Mouse (Mus musculus) skeletal muscle tissue, adult 2 months (tissue): ENCODE data around the gene Rpl26.

Experiments
- DNase-seq: peaks from one replicate; pipeline ENCODE4 v3.0.0-alpha.2; 2012; ENCODE audit warnings: low read depth, low spot score

Rpl26 gene

DNA sequence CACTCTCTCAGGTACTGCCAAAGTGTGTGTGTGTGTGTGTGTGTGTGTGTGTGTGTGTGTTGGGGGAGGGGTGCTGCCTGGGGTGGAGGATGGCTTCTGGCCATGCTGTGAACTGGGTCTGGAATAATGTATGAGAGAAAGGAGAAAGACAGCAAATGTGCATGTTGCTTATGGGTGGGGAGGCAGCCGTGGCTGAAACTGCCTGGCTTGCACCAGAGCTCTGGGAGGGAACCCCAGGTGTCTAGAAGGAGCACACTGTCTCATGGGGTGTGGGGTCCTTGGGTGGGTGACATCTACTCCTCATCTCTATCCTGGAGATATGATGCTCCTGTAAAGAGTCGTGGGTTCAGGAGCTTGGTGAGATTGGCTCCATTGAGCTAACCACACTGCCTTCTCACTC lies 12.7 kb upstream of the Rpl26 start:
- DNase-seq: no peak

DNA sequence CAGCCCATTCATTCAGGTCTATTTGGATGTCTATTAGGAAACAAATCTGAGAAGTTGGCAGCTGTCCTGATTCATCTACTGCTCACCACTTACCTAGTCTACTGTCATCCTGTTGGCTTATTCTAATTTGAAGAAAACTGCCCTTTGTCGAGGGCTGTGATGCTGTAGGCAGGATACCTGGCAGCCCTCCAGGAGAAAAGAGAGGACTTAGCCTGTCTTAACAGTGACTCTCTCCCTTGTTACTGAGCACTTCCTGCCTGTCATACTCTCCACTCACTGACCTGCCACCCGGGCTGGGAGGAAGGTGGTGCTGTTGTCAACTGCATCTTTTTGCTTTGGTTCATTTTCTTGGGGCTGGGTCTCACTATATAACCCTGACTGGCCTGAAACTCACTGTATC lies 10.8 kb upstream of the Rpl26 start:
- DNase-seq: no peak

- no peak for DNase-seq
These were observed 9.6 kb upstream of the Rpl26 start for GRCm38 (mm10) chr11:68891823-68892222.

- no peak for DNase-seq
These were observed 9.1 kb upstream of the Rpl26 start for GRCm38 (mm10) chr11:68892233-68892832.

- no peak for DNase-seq
These were observed 7.4 kb upstream of the Rpl26 start for GRCm38 (mm10) chr11:68893911-68894464.

GRCm38 (mm10) chr11:68896247-68896646 lies 5.1 kb upstream of the Rpl26 start:
- DNase-seq: no peak

DNA sequence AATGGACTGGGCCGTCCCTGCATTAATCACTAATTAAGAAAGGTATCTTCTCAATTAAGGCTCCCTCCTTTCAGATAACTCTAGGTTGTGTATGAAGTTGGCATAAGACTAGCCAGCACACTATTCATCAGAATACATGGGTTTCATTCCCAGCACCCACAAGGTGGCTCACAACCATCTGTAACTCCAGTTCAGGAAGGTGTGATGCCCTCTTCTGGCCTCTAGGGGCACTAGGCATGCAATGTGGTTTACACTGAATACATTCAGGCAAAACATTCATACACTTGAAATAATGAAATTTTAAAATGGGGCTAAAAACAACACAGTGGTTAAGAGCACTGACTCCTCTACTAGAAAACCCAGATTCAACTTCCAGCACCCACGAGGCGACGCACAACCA lies 4.3 kb upstream of the Rpl26 start:
- DNase-seq: no peak

DNA sequence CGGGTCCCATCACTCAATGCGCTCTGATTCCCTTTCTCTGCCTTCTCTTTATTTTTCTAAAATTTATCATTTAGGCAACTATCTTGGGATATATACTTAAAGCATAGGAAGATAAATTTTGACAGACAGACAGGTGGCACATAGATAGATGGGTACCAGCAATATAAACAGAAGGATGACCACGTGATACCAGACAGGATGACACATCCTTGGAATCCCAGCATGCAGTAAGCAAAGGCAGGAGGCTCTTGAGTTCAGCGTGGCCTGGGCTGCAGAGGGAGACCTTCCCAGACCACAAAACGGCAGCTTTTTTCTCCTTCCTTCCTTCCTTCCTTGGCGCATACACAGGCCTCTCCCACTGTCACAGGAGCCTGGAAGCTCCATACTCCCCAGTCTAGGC lies 3.5 kb upstream of the Rpl26 start:
- DNase-seq: no peak

- DNase-seq: no peak
These were observed 2.6 kb upstream of the Rpl26 start for GRCm38 (mm10) chr11:68898790-68899189.

DNA sequence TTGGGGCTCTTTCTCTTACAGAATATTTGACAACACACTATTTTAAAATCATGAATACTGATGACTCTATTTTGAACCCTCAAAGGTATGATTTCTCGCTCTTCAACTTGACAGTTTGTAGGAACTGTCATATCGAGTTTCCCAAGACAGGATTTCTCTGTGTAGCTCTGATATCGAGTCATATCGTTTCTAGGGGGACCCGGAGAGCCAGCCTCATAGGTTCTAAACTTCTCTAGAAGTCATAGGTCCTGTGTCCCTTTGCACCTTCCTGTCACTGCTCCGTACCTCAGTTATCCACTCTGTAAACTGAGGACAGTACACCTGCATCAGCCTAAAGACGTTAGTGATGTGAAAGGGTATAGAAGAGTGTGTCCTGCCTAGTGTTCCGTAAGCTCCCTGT lies 1.6 kb upstream of the Rpl26 start:
- no peak for DNase-seq

GRCm38 (mm10) chr11:68900519-68901350 lies 648 bp upstream of the Rpl26 start:
- DNase-seq: no peak

- DNase-seq: no peak
These were observed 623 bp downstream of the Rpl26 start for GRCm38 (mm10) chr11:68902047-68902364.

DNA sequence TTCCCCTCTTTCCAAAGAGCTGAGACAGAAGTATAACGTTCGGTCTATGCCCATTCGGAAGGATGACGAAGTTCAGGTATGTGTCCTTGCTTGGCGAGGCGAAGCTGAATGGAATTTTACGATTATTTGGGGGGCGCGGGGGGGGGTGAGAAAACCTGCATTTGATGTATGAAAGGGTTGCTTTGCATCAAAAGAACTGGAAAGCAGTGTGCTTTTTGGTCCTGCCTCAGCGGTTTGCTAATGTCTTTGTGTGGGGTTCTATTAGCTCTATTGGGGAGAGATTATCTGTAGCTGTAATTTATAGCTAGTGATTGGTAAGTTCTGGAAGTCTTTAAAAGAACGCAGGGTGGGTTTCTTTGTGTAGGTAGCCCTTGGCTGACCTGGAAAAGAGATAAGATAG lies 984 bp downstream of the Rpl26 start:
- no peak for DNase-seq

GRCm38 (mm10) chr11:68902823-68903222 lies 1.4 kb downstream of the Rpl26 start:
- DNase-seq: no peak

DNA sequence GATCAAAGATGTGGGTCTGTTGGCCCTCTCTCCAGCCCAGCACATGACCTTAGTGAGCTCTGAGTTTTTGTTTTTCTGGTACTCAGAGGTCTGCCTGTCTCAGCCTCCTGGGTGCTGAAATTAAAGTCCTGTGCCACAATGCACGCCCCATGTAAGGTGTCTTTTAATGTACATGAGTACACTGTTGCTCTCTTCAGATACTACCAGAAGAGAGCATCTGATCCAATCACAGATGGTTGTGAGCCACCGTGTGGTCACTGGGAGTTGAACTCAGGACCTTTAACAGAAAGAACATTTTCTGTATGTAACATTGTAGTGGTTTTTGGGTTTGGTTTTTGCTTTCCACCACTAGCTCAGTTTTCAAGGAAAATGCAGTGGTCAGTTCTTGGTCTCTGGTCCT lies 2.4 kb downstream of the Rpl26 start:
- no peak for DNase-seq

GRCm38 (mm10) chr11:68904375-68905137 lies 3.2 kb downstream of the Rpl26 start:
- DNase-seq: peak; percentile 70

- DNase-seq: no peak
These were observed 3.8 kb downstream of the Rpl26 start for GRCm38 (mm10) chr11:68905138-68905531.

GRCm38 (mm10) chr11:68905665-68906460 lies 4.5 kb downstream of the Rpl26 start:
- no peak for DNase-seq

DNA sequence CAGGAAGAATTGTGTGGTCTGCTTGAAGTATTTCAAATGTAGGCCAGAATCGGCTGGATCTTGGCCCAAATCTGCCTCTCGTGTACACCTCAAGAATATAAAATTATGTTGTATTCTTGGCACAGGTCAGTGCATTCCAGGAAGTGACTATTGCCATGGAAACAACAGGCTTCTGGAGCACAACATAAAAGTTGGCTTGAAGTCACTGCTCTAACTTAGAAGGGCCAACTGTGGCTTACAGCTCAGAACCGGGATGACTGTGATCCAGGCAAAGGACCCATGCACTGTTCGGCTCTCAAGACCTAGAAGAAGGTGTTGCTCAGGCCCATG lies 5.0 kb downstream of the Rpl26 start:
- DNase-seq: no peak

- no peak for DNase-seq
These were observed 5.9 kb downstream of the Rpl26 start for GRCm38 (mm10) chr11:68907251-68907650.

- no peak for DNase-seq
These were observed 7.6 kb downstream of the Rpl26 start for GRCm38 (mm10) chr11:68908846-68909503.
